Mouse (Mus musculus): ENCODE measurements around the gene Gm49380. TPM values are rescaled to one million over a fixed set of nuclear protein-coding genes. Genes with fewer than 3 reads are reported as not detected.
A peak's percentile ranks its signal among the peaks of the same experiment; 100 is the strongest.

The Gm49380 gene
- polyA plus RNA-seq, 1 experiment from 2014 or later, result 0.10 TPM

DNA sequence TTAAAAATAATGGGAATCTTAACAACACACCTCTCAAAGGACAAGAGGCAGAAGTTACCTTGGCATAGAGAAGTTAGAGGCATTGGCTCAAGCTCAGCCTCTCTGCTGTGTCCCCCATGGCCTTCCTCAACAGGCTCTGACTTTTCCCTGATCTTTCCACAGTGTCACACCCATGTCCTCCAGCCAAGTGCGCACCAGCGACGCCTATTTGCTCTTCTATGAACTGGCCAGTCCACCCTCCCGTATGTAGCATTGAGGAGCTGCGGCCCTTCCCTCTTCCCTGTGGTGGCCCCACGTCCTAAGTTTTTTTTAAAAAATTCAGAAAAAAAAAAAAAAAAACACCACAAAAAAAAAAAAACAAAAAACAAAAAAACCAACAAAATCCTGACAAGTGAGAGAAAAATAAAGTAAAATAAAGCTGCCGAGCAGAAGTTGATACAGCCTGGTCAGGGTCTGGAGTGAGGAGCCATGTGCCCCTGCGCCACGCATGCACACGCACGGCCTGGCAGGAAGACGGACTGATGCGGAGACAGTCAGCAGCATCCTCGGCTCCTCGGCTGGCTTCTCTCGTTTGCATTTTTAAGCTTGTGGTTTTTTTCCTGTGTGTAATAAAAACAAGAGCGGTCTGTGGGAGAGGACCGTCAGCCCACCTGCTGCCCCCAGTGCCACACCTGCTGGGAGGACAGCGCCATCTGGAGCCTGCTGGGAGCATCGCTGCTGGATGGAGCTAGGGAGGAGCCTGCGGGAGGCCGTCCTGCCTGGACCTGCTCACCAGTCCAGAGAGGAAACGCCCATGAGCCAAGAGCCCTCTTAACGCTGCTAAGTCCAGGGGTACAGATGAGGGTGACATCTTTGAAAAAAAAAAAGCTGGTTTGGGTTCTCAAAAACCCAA is 19.4 kb downstream of the Gm49380 start:
- DNase-seq (ENCODE audit: low spot score), result peak; percentile 83

DNA sequence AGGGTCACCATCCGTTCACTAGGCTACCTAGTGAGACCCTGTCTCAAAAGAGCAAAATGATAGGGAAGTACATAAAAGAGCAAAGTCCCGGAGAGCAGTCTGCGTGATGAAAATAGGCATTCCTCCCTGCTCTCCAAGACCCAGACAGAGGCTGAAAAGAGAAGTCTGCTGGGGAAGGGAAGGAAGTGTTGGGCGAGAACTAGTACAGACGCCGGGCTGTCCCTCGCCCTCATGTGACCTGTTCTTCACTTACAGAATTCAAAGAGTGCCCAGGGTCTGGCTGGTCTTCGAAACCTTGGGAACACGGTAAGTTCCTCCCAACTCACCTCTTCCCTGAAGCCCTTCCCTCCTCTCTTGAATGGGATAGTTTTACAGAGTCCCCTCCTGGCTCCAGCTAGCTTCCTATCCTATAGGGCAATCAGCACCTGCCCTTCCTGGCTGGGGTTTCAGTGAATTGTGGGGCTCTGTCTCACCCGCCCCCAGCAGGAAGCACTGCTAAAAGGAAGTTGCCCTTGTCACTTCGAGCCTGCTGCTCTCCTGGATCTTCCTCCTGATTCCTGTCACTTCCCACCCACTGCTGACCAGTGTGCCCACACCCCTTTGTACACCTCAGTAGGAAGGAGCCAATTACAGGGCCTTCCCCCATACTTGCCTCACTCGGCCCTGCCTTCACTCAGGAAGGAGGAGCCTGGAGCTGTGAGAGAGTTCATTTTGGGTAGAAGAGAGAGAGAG is 24.3 kb downstream of the Gm49380 start:
- peak; percentile 44 for DNase-seq (ENCODE audit: low spot score)

- no peak for DNase-seq (ENCODE audit: low spot score)
These were observed 25.4 kb downstream of the Gm49380 start for GRCm38 (mm10) chr9:44087761-44088455.

DNA sequence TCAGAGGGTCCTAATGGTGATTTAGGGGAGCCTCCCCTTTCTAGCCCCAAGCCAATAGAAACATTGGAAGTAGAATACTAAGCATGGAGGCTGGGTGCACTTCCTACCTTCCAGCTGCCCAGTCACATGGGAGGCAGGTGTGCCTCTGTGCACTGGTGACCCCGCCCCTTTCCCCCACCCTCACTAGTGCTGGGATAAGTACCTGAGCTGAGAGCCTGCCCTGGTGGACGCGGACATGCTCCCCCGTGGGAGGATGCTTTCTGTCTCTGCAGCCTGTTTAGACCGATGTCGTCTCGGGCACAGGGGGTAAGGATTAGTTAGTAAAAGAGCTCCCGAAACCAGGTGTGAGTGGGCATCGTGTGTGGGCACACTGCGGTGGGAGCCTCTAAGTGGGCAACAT is 26.3 kb downstream of the Gm49380 start:
- DNase-seq (ENCODE audit: low spot score), result no peak

DNA sequence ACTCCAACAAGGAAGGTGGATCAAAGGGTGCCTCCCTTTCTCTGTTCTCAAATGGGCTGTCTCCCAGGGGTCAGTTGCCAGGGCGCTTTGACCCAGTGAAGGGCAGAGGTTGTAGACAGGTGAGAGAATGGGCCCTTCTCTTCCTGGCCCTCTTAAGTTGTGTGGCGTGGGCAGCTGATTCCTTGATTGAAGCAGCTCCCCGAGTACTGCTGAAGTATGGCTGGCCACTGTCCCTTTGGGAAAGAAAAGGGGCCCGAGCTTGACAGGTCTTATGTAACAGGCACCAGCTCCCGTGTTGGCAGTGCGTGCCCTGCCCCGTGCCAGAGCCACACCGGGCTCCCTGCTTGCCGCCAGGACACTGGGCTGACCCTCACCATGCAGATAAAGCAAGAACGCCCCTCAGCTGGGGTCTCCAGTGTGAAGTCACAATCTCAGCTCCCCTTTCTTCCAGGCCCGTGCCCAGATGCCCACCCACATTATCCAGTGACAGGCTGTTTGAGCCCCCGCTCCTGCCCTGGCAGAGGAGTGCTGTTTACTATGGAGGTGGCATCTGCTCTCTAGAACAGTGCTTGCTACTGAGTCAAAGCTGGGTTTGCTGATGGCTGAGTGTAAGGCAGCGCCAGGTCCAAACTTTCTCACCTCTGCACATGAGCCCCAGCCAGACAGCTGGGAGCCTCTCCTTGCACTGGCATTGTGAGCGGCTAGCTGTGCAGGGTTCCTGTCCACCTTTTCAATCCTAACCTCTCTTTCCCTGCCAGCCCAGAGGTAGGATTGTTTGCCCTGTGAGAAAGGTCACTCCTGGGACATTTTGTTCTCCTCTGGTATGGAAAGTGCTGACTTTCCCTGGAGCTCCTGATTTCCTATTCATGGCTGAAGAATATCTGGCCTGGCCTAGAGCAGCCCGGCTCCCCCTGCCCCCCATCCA is 27.3 kb downstream of the Gm49380 start:
- DNase-seq (ENCODE audit: low spot score), result no peak

- no peak for DNase-seq (ENCODE audit: low spot score)
These were observed 28.0 kb downstream of the Gm49380 start for GRCm38 (mm10) chr9:44085276-44085675.

- peak; percentile 55 for DNase-seq (ENCODE audit: low spot score)
These were observed 28.6 kb downstream of the Gm49380 start for GRCm38 (mm10) chr9:44084659-44085229.

DNA sequence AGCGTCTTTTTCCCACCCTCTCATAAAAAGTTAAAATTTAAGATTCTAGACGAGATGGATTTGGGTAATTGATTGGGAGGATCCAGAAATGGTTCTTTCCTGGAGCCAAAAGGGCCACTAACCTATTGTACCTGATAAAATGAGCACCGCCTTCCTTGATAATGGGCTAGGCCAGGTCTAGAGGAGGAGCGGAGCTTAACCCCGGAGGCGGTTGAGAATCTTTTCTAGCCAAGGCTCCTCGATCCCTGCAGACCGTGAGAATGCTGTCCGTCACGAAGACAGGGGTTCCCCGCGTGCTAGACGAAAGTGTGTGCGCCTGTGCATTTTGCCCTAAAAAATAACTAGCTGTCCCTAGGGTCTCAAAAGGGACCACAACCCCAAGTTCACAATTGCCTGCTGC is 29.1 kb downstream of the Gm49380 start:
- no peak for DNase-seq (ENCODE audit: low spot score)

DNA sequence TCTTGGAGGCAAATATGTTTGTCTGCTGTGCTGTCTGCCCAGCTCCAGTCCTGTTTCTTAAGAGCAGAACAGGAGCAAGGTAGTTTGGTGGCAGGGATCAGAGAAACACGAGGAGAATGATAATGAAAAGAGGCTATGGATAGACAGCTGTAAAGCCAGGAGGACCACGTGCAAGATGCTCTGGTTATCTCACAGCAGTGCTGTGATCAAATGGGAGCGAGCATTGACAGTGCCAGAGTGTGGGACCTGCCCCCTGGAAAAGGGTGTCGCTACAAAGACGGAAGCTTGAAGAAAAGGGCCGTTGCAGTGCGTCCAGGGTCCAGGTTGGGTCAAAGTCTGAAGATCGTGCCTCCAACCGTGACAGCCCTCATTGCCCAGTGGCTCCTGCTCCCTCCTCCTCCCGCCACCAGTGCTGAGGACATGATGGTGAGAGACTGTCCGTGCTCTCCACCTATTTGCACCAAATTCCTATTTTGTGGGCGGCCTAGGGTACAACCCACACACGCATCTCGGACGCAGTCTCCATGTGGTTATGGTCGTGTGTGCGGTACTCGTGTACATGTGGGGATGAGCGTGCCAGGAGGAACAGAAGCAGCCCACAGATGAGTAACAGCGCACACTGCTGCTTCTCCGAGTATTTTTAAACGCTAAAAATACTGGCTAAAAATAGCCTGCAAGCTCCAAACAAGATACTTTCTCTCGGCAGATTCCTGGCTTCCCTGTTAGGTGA is 29.7 kb downstream of the Gm49380 start:
- no peak for DNase-seq (ENCODE audit: low spot score)

- no peak for DNase-seq (ENCODE audit: low spot score)
These were observed 31.0 kb downstream of the Gm49380 start for GRCm38 (mm10) chr9:44082266-44082665.

- no peak for DNase-seq (ENCODE audit: low spot score)
These were observed 31.7 kb downstream of the Gm49380 start for GRCm38 (mm10) chr9:44081581-44081980.

GRCm38 (mm10) chr9:44080953-44081352 is 32.3 kb downstream of the Gm49380 start:
- no peak for DNase-seq (ENCODE audit: low spot score)

DNA sequence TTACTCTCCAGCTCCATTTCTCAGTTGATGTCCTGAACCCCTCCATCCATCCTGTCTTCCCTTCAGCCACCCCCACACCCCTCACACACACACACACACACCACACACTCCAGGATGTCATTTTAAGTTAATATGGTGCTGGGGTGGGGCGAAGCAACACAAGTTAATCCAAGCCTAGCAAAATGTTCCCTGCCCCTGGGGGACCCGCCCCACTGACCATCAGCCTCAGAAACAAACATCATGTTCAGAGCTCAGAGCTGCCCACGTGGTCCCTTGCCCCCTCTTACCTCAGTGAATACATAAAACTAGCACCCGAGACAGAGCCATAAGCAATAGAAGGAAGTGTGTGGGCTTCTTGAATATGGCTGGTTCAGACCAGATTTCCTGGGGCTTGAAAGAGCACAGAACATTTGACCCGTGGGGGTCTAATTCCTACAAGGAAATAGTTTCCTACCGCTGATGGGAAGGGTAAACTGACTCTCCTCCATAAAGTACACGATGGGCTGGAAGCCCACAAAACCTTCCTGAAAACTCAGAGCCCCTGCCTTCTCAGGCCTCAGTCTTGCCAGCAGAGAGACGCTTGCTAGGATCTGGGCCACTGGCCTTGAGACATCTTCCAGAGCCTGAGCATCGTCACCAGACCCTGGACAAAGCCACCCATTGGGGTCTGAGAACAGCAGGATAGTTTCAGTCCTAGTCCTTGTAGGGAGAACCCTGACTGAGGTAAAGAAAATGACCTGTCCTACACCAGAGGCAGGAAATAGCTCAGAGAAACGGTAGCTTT is 33.1 kb downstream of the Gm49380 start:
- DNase-seq (ENCODE audit: low spot score), result no peak

DNA sequence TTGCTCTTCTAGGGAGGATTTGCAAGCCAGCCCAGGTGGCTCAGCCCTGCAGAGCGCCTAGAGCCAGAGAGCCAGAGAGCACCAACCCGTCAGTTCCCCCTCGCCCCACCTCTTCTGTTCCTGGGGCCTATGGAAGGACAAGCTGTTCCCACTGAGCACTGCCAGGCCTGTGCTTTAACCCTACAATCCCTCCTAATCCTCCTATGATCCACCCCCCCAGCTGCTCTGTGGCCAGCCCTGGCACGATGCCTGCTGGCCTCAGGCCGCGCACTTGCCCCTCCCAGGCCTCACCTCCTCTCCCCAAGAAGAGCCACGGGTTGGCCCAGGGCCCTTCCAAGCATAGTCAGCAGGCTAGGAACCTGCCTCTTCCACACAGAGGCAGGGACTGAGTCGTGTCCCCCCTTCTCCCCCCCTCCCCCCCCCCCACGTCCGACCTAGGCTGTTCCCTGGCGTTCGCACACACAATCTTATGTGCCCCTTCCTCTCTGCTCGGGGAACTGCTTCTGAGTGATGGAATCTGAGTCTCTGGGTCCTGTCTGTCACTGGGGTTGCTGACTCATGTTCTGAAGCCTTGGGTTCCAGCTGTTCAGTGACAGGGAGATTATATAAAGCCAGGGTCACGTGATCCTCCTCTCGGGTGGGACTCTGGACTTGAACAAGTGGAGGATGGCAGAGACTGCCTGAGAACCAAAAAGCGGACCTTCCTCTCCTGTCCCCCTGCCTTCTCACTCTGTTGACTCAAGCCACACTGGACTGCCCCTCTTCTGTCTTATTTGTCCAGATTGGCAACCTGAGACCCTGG is 34.1 kb downstream of the Gm49380 start:
- DNase-seq (ENCODE audit: low spot score), result no peak

GRCm38 (mm10) chr9:44078136-44078797 is 35.0 kb downstream of the Gm49380 start:
- no peak for DNase-seq (ENCODE audit: low spot score)

DNA sequence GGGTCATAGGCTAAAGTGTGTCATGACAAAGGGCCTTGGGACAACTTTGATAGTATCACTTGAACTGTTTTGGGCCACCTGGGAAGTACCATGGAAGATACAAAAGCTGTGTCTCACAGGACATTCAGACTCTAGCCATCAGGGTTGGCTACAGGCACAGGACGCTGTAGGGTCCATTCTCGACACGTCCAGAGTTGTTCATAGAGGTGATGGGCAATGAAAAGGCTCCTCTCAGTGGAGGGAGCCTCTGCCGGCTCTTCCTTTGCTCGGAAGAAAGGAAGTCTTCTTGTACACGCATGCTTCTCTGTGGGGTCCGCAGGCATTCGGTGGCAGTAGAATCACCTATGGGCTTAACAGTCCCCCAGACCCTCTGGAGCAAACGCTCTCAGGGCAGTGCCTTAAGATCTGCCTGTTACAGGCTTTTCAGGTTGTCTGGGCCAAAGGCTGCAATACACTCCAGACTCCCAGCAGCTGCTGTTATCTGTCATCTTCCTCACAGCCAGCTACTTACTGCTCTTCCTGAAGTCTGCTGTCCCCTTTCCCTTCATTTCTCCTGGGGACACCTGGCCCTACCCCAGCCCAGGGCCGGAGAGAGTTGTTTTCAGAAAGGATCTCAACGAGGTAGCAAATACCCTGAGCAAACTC is 35.9 kb downstream of the Gm49380 start:
- DNase-seq (ENCODE audit: low spot score), result no peak

- DNase-seq (ENCODE audit: low spot score), result peak; percentile 78
These were observed 36.6 kb downstream of the Gm49380 start for GRCm38 (mm10) chr9:44076764-44077120.
